Mouse (Mus musculus): Measurements from ENCODE around the gene Trim7.
A peak's percentile ranks its signal among the peaks of the same experiment; 100 is the strongest.

DNA sequence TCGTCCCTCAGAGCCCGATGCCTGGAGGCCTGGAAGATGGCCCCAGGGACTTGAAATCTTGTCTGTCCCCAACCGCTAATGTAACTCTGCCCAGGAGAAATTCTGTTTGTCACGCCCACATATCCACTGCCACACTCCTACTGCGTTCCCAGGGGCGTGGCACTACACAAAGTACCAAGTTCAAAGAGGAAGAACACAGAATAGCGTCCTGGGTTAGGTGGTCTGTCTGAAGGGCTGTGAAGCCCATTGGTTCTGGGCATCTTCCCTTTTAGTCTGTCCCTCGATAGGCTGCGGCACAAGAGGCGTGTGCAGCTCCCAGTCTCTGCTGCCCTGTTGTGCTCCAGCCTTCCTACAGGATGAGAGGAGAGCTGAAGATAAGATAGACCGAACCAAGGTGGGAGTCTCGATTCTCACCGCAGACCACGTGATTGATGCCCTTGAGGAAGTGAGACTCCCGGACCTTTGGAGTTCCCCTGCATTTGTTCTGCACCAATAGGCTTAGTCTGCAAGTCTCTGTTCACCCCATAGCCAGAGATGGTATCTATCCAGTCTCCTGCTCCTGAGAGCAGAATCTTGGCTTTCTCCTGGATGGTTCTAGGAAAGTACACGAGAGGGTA, 12.3 kb downstream of the Trim7 start:
- no peak for TF ChIP-seq CTCF (IDR thresholded peaks at IDR 0.05; ENCODE audit: control insufficient read depth, insufficient read depth, insufficient read length)
- no peak for TF ChIP-seq MYOG (IDR thresholded peaks at IDR 0.05; ENCODE audit: control insufficient read depth, extremely low read depth, insufficient read length)
- no peak for TF ChIP-seq CEBPB (IDR thresholded peaks at IDR 0.05; ENCODE audit: low read depth)
- peak; percentile 69 for TF ChIP-seq USF1 (IDR thresholded peaks at IDR 0.05; ENCODE audit: low read depth)
- no peak for TF ChIP-seq MYOD1 (IDR thresholded peaks at IDR 0.05; ENCODE audit: control insufficient read depth, insufficient read length, low read depth)

All from C2C12 (cell line).